Mouse (Mus musculus) heart, postnatal 4 days (tissue): Measurements from ENCODE around the gene Fgf7. TPM values are rescaled to one million over a fixed set of nuclear protein-coding genes. Genes with fewer than 3 reads are reported as not detected.

Source experiments
- DNase-seq: peaks from one replicate; pipeline ENCODE4 v3.0.0; 2021
- total RNA-seq, 2 experiments: library from RNA; stranded (reverse); gene quantifications; 2 replicates each; pipeline ENCODE4 v1.2.3; 2021

The Fgf7 gene
- total RNA-seq, 2 experiments from 2014 or later, result 0.55 to 0.59 TPM

DNA sequence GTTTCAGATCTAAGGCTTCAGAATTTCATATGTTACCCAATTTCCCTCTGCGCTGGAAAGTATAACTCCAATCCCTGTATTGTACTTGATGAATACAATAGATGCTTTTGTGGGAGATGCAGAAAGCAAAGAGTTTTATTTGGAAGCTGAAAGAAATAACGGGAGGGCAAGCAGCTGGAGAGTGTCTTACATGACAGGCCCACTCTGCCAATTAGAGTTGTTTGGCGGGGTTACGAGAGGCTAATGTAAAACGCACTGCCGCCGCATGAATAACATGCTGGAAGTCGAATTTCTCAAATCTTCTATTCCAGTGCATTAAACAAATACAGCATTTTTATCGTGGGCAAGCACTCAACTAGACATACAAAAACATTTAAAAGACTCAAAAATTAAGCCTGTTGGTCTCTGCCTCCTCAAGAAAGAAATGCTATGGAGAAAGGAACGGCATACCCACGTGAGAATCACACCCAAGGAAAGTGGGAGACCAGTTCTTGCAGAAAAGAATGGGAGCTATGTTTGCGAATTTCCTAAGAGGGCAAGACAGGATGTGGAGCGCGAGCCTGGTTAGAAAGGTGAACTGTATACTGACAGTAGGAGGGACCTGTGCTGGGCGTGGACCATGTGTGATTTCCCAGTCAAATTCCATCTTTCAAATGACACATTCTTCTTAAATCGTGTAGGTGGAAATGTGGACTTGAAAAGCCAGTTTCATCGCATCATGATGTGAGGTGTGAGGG, 26.7 kb downstream of the Fgf7 start:
- peak; percentile 34 for DNase-seq

DNA sequence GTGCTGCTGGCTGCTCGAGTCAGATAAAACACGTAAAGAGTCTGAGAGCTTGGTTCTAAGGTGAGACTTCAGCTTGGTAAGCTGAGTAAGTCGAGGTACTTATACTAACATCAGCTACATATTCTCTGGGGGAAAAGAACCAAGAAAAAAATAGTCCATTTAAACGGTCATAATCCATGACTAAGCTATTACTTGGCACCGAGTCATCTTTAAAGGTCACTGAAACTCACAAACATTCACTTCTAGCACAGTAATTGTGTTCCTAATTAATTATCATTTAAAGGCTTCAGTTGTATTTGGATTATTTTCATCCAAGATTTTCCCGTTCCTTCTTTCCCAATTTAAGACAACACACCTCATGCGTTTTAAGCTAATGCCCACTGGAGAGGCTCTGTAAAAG, 28.4 kb downstream of the Fgf7 start:
- DNase-seq, result no peak

DNA sequence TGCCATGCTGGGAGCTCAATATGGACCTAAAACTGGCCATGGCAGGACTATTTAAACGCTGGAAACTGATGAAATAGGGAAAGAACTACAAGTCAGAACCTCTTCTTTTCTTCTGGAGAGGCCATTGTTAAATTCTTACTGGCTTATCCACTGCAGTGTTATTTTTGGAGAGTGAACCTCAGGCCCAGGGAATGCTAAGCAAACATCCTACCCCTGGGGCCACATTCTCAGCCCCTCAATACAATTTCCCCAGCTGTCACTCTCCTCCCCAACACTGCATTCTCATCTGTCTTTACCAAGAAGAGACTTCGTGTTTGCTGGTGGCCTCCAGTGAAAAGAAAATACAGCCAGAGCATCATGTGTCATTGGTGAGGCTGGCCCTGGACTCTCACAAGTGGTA, 30.4 kb downstream of the Fgf7 start:
- DNase-seq, result peak; percentile 21

DNA sequence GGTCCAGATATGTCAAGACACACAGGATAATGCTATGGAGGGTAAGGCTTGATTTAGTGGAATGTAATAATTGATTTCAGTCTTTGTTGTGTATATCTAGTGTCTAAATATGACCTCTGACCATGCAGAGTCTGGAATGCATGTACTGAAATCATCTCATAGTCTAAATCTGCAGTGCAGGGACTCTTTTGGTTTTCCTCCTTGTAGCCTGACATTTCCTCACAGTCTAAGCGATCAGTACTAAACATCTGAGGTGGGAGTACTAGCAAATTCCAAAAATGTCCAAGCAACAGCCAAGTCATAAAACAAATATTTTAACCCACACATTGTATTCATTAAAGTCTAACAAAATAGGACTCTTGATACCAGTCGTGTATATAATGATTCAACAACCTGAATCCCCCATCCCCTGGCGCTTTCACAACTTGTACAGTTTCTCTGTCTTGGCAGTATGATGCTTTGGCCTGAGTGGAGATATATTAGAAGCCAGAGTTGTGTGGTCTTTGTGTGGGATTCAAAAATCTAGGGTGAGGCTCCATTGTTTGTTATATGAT, 30.9 kb downstream of the Fgf7 start:
- DNase-seq, result no peak

DNA sequence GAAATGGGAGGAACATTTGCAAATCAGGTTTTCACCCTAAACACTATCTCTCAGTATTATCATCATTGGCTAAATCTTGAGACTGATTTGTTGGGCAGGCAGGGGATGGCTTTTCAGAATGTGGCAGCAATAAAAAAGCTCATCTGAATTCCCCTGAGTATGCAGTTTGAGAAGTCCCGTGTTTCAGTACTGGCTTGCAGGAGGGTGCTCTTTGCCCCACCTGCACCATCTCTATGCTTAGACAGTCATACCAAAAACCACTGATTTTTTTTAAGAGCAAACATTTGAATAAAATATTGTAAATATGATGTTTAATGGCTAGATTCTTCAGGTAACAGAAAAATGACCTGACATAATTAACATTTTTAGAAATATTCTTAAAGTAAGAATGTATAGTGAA, 35.3 kb downstream of the Fgf7 start:
- DNase-seq, result no peak

DNA sequence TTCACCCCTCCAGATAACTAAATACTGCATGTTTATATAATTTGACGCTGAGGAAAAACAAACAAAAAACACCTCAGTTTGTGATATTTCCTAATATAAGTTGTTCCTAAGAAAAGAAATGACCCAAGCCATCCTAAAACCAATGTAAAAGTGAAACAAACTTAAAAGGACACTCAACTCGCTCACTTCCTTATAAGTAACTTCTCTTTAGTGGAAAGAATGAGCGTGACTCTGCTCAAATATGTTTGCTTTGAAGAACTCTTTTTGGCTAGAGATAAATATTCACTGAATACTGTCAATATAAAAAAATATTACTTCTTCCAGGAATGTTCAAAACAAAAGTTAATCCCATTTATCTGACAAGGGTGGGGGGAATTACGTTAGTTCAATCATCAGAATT, 39.3 kb downstream of the Fgf7 start:
- DNase-seq, result no peak

DNA sequence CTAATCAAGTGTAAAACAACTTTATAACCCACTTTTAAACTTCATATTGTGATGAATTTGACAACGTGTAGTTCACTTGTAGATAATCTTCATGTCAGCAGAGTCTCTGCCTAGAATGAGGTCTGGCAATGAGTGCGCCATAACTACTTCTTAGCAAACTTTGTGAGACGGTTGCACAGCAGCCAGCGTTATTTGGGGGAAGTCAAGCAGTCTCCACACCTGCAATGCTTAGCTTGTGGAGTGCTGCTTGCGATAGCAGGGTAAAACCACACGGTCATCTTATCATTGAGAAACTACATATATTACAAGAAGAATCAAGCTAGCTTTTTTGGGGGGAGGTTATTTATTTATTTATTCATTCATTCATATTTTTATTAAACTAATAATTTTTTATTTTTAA, 42.0 kb downstream of the Fgf7 start:
- DNase-seq, result no peak

DNA sequence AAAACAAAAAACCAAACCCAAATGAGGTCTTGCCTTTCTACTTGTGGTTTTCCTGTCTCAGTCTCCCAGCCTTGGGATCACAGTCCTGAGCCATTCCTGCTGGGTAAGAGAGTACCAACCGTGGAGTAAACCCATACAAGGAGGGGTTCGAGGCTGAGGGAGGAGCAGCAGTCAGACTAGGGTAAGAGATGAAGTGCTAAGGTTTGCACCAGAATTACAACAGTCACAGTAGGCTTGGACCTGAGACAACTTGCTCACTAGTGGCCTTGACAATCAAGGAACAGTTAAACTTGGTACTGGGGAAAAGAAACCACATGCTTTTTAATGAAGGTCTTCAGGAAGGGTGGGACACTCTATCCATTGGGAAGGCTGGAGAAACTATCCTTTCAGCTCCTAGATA, 44.6 kb downstream of the Fgf7 start:
- DNase-seq, result no peak

DNA sequence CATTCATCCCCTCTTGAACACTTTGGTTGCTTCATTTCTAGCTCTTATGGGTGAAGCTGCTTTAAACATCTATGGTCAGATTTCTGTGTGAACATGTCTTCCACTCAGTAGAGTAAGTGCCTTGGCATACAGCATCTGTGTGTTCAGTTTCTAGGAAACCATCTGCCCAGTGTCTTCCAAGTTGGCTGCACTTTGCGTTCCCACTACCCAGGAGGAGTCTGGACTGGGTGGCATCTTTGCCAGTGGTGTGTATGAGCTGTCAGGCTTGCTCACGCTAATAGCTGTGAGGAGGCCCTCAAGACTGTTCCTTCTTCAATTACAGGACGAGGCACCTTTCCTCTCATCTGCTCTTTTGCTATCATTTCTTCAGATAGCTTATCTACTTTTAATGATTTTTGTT, 49.9 kb downstream of the Fgf7 start:
- DNase-seq, result no peak

DNA sequence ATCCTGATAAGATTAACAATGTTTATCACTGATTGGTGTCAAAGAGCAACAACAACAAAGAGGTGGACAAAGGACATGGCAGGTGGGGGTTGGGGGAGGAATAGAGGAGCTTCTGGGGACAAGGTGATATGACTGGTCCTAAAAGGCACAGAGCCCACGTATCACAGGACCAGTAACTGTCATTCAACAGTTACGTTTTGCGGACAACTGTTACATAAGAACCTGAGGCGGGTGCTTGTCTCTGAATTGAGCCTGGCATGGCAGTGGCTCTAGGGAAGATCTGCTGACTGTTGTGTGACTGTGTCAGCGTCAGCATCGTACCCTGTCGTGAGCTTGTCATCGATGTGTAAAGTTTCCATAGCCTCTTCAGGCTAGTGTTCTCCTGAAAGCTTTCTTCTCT, 51.7 kb downstream of the Fgf7 start:
- DNase-seq, result no peak

DNA sequence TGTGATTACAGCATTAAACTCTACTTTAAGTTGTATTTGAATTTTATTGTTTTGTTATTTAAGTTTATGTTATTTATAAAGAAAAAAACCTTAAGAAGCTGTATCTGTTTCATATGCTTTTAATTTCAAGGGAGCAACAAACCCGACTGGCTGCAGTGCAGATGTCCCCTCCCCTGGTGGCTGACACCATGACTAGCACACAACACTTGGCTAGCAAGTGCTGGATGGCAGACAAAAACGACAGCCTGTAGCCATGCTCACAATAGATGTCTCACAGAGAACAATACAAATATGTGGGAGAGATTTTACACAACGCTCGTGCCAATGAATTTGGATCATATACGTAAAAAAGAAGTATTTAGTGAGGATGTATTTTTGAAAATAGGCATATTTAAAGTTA, 56.0 kb downstream of the Fgf7 start:
- no peak for DNase-seq

DNA sequence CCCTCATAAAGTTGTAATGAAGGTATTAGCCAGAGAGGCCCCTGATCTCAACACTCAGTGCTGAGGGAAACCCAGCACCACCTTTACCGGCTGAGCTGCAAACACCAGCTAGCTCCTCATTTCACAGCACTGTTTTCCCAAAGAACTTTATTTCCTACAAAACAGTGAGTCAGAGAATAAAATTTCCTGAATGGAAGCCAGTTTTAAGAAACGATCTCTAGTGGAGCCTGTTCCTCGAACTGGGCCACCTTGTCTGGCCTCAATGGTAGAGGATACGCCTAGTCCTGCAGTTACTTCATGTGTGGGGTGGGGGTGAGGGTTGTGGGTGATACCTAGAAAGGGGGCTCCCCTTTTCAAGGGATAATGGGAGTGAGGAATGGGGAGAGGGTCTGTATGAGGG, 60.2 kb downstream of the Fgf7 start:
- DNase-seq, result no peak

Other genes with a start within 250 kb of the Fgf7 start
- gene Galk2, start 175.5 kb upstream of the Fgf7 start, total RNA-seq, result 10 to 100 TPM; 21.4 to 21.7 TPM
- 10 to 100 TPM; 91.2 to 92.3 TPM for gene Cops2, start 175.5 kb upstream of the Fgf7 start, total RNA-seq
- not detected for gene Fam227b, start 117.3 kb downstream of the Fgf7 start, total RNA-seq
- 1 to 10 TPM; 6.1 to 6.3 TPM for gene Dtwd1, start 117.5 kb downstream of the Fgf7 start, total RNA-seq
- gene Gm17555, start 180.4 kb downstream of the Fgf7 start, total RNA-seq, result not detected